Mouse (Mus musculus) layer of hippocampus, adult 9-11 months (tissue): ENCODE measurements around the gene Rtn2.
"Not testable (repeated sequence)": the region's sequence is repeated elsewhere in the genome, so short reads cannot be mapped to it uniquely, and the experiment has no call there.

ENCODE experiments used
- DNase-seq: peaks from one replicate; pipeline ENCODE4 v3.0.0; 2022

Gene Rtn2

GRCm38 (mm10) chr7:19269721-19270441 lies 12.5 kb upstream of the Rtn2 start:
- DNase-seq: no peak

DNA sequence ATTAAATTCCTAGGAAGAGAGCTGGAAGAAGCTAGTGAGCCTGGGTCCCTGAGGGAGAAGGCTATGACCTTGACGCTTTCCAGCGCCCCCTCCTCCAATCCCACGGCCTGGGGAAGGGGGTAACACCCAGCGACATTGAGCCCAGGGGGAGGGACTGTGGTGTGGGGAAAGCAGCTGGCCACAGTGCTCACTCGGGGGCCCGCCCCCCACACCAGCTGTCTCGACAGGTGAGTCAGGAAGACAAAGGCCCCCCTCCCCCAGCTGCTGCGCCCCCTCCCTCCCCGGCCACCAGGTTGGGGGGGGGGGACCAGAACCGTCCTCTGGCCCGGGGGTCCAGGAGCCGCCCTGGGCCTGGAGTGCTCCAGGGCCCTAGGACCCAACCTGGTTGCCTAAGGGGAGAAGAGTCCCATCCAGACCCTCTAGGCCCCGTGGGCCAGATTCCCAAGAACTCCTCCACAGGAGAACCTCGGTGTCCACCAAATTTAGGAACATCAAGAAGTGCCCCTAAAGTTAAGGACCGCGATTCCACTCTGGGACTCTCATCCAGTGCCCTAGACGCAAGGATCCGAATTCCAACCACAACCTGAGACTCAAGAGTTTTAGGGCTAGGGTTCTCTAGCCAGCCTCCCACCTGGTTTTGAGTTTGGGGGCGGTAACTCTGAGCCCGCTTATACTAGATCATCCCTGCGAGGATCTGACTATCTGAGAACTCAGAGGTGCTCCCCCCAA lies 11.8 kb upstream of the Rtn2 start:
- no peak for DNase-seq

DNA sequence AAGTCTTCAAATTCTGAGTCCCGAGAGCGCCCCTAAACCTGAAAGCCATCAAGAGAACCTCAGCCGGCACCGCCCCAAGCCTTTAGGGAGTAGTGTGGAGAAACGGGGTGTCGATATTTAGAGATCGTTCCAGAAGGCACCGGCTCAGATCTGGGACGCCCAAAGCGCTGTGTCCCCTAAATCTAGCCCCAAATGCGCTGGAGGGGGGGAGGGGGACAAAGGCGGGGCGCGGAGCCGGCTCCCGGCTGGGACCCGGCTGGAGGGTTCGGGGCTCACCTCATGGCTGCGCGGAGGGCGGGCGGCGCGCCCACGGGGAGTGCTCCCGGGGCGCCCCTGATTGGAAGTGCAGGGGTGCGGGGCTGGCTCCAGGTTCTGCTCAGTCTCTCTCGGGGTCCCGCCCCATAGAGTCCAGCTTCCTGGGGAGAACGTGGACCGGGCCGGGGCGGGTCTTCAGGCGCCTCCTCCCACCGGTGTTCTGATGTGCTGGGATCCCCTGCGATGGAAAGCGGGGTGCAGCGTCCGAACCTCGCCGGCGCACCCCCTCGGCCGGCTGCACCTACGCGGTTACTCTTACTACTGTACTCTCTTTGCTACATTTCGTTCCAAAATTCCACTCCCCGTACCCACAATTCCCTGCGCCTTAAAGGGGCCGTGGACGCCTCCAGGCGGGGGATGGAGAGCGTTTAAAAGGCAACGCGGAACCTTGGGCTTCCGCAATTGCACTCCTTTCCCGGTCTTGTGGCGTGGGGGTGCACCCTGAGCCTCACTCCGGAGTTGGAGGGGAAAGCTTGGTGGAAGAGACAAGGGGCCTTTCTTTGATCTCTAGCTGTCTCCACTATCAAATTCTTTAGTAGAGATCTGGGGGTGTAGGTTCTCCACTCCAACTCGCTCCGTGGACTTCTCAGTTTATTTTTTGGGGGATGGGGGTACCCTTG lies 10.9 kb upstream of the Rtn2 start, which contains the start of gene Vasp:
TSS of gene Vasp (minus strand) at position 580 of the 935 bp plus-strand sequence.
- DNase-seq: peak; percentile 84

DNA sequence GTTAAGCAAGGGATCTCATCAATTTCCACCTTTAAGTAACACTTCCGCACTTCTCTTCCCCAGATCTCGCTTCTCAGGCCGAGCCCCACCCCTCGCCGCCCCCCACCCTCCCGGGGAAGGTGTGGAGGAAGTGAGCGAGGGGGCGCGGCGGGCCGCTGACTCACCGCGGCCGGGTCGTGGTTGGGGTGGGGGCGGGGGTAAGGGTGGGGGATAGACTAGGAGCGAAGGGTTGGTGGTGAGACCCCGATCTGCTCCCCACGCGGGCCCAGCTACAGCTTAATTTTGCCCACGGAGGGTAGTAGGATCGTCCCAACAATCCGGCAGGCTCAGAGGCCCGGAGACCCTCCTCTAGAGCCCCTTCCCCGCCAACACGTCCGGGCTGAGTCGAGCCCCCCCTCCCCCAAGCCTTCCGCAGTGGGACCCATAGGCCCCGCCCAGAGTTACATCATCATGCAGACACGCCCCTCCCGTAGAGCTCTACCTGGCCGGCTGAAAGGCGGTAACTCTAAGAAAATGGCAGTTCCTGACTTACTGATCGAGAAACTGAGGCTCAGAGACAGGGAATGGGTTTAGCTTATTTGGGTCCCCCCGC lies 10.2 kb upstream of the Rtn2 start:
- DNase-seq: no peak

GRCm38 (mm10) chr7:19276253-19276652 lies 6.2 kb upstream of the Rtn2 start:
- no peak for DNase-seq

DNA sequence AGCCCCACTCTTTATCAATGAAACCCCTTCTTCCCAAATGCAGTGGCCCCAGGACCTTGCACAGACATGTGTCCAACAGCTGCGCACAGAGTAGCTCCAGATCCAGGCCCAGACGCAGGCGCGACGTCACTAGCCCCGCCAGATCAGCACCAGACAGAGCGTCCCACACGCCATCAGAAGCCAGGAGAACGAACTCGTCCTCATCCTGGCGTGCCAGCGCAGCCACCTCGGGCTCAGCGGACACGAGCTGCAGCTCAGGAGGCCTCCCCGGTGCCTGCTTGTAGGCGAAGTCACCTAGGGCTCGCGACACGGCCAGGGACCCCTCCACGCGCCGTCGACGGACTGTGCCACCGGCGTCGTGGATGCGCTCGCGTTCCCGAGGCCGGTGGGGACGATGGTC lies 3.4 kb upstream of the Rtn2 start:
- DNase-seq: no peak

- no peak for DNase-seq
These were observed 2.8 kb upstream of the Rtn2 start, which contains the start of gene Ppm1n for GRCm38 (mm10) chr7:19279581-19280114. Gene Ppm1n (minus strand): TSS chr7:19280064.

DNA sequence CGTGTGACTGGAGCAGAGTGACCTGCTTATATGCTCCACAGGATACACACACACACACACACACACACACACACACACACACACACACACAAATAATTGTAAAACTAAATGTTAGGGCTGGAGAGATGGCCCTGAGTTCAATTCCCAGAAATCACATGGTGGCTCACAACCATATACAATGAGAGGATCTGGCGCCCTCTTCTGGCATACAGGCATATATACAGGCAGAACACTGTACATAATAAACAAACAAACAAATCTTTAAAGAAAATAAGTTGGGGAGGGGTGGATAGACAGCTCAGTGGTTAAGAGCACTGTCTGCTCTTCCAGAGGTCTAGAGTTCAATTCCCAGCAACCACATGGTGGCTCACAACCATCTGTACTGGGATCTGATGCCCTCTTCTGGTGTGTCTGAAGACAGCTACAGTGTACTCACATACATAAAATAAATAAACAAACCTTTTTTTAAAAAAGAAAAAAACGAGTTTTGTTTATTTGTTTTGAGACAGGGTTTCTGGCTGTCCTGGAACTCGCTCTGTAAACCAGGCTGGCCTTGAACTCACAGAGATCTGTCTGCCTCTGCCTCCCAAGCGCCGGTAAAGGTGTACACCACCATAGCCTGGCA lies 632 bp upstream of the Rtn2 start:
- not testable (repeated sequence) for DNase-seq

GRCm38 (mm10) chr7:19282791-19283405 lies 474 bp downstream of the Rtn2 start:
- DNase-seq: no peak

- no peak for DNase-seq
These were observed 981 bp downstream of the Rtn2 start for GRCm38 (mm10) chr7:19283406-19283804.

- DNase-seq: no peak
These were observed 2.3 kb downstream of the Rtn2 start for GRCm38 (mm10) chr7:19284763-19285162.

GRCm38 (mm10) chr7:19290969-19291596 lies 8.7 kb downstream of the Rtn2 start:
- DNase-seq: no peak

DNA sequence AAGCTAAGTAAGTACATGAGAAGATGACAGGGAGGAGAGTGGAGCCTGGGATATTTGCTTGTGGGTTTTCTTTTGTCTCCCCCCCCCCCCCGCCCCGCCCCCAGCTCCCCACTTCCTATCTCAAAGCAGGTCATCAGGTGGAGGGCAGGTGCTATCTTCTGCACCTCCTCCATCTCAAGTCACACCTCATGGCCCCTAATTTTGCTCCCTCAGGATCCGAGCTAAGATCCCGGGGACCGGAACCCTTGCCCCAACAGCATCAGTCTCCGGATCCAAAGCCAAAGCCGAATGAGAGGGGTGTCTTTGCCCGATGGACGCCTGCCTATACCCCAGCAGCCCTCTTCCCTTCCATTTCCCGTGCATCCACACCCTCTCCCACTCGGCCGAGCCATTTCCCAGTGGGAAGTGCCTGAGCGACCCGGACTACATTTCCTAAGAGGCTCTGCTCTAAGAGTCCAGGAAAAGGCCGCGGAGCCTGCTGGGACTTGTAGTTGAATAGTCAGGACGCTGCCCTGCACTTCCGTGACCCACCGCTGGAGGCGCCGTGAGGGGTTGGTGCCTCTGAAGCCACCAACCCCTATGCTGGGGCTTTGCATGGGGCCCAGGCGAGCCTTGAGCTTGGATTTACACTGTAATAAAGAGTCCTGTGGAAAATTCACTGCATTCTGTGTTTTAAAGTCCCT lies 13.2 kb downstream of the Rtn2 start:
- DNase-seq: peak; percentile 96

GRCm38 (mm10) chr7:19297034-19297433 lies 14.6 kb downstream of the Rtn2 start:
- no peak for DNase-seq

DNA sequence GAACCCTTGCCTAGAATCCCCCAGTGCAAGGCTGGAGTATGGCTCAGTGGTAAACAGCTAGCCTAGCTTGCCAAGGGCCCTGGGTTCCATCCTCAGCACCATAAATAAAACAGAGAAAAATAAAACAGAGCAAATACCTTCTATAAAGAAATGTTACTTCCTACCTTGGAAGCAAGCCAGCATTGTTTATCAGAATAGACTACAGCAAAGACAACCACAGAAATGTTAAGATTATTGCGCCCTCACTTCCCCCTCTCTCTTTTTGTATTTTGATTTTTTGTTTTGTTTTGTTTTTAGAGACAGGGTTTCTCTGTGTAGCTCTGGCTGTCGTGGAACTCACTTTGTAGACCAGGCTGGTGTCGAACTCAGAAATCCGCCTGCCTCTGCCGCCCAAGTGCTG lies 15.4 kb downstream of the Rtn2 start:
- DNase-seq: no peak

GRCm38 (mm10) chr7:19299194-19299593 lies 16.8 kb downstream of the Rtn2 start:
- no peak for DNase-seq

GRCm38 (mm10) chr7:19300501-19301421 lies 18.3 kb downstream of the Rtn2 start:
- DNase-seq: peak; percentile 81

DNA sequence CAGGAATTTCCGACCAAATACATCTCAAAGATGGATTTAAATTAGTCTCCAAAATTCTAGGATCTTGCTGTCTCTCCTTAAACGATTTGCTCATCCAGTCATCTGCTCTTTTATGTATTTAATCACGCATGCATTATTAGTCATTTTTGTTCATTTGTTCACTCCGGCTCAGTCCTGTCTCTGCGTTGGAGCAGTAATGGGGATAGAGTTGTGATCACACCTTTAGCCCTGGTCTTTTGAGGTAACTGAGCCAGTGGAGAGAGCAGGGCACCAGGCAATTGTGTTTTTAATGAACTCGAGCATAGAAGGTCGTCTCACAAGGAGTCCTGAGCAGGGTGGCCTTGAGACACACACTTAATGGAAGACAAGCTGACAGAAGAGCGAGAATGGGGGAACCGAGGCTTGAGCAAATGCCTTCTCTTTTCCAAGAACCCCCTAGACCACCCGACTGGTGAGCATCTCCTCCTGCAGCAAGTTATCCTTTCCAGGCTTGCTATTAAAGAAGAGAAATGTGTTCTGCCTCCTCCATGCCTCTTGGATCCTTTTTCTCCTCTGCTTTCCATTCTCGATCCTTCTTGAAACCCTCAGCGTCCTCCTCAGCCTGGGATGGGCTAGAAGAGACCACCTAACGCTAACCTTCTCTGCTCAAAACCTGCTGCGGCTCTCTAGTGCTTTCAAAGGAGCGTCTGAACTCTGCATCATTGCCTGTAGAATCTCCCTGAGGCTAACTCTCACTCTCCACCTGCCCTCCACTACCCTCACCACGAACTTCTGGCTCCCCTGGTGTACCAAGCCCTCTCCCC lies 19.2 kb downstream of the Rtn2 start:
- DNase-seq: no peak
